Mouse (Mus musculus): ENCODE measurements at regions not wholly inside any gene's neighbourhood (a gene's known extent, or its start where the extent isn't known, plus 50 kb on each side); places are given as distances from the start of the nearest gene placed in this dataset.
"Not testable (repeated sequence)": the region's sequence is repeated elsewhere in the genome, so short reads cannot be mapped to it uniquely, and the experiment has no call there.

DNA sequence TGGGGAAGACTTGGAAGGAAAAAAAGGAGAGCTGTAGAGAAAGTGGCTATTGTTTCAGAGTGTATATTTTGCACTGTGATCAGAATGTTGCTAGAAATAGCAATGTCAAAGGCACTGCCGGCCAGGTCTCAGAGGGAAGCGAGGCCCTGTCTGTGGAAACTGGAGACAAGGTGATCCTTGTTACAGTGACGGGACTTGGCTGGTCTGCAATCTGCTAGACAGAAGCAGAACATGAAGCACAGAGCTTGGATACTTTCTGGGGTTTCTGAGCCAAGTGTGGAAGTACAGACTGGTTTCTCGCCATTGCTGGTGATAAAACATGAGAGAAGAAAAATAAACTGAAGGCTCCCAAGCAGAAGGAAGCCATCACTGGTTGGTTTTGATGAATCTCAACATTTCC lies 198.3 kb upstream of the Slc7a14 start:
- H3K9ac ChIP-seq: no peak overlapping the region
- no peaks in the 10 kb centered on the region for H3K27me3 ChIP-seq (replicated peaks)
- no peaks in the 10 kb centered on the region for H3K36me3 ChIP-seq
- H3K4me1 ChIP-seq: no peaks in the 10 kb centered on the region
- no peak overlapping the region for H3K27ac ChIP-seq
- ATAC-seq: no peak
- no peaks in the 10 kb centered on the region for H3K9me3 ChIP-seq (replicated peaks)
- H3K4me3 ChIP-seq: no peak overlapping the region
- 60% methylated on average over 4 of the region's 4 CpGs for WGBS (ENCODE audit: insufficient replicate concordance)
- H3K4me2 ChIP-seq: no peak overlapping the region

GRCm38 (mm10) chr3:31499201-31499968 lies 189.2 kb upstream of the Slc7a14 start:
- H3K9ac ChIP-seq: no peak overlapping the region
- no peak overlapping the region for H3K27ac ChIP-seq
- H3K36me3 ChIP-seq: no peaks in the 10 kb centered on the region
- no peak overlapping the region for H3K4me3 ChIP-seq
- no peak for ATAC-seq
- H3K4me2 ChIP-seq: no peak overlapping the region
- WGBS (ENCODE audit: insufficient replicate concordance): 62% methylated on average over 10 of the region's 10 CpGs
- H3K4me1 ChIP-seq: no peaks in the 10 kb centered on the region
- H3K9me3 ChIP-seq (replicated peaks): 0 out of 2 replicates have a peak, but pooled peaks cover 14% of the 10 kb centered on the region
- H3K27me3 ChIP-seq (replicated peaks): no peaks in the 10 kb centered on the region

GRCm38 (mm10) chr3:31495287-31495686 lies 185.1 kb upstream of the Slc7a14 start:
- Histone ChIP-seq H3K9me3 (replicated peaks) (0 out of 2 replicates have a peak, but pooled peaks cover 14% of the 10 kb centered on the region), H3K27me3 (replicated peaks) (no peaks in the 10 kb centered on the region), H3K4me1 (no peaks in the 10 kb centered on the region), H3K27ac (no peak overlapping the region), H3K9ac (no peak overlapping the region), H3K36me3 (no peaks in the 10 kb centered on the region), H3K4me2 (no peak overlapping the region), H3K4me3 (no peak overlapping the region)
- no peak for ATAC-seq
- 88% methylated on average over 1 of the region's 1 CpGs for WGBS (ENCODE audit: insufficient replicate concordance)

DNA sequence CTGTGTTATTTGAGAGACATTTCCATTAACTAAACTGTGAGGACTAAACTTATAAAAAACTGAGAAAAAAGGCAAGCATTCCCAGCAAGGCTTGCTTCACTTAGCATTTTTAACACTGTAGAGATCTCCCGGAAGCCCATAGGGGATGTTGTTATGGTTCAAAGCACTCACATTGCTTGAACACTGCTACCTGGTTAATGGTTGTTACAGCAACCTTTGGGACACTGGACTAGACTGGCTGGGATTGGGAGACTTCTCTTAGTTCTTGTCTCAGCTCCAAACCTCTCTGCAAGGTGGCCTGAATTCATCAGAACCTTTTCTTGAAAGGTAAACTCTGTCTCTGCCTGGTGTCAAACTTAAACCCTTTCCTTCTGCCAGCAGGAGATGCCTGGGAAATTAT lies 184.5 kb upstream of the Slc7a14 start:
- no peak overlapping the region for H3K27ac ChIP-seq
- 0 out of 2 replicates have a peak, but pooled peaks cover 14% of the 10 kb centered on the region for H3K9me3 ChIP-seq (replicated peaks)
- H3K4me3 ChIP-seq: no peak overlapping the region
- no peaks in the 10 kb centered on the region for H3K4me1 ChIP-seq
- no peak overlapping the region for H3K9ac ChIP-seq
- no peak overlapping the region for H3K4me2 ChIP-seq
- no peak for ATAC-seq
- H3K36me3 ChIP-seq: no peaks in the 10 kb centered on the region
- WGBS (ENCODE audit: insufficient replicate concordance): 72% methylated on average over 1 of the region's 1 CpGs
- H3K27me3 ChIP-seq (replicated peaks): no peaks in the 10 kb centered on the region

GRCm38 (mm10) chr3:31491736-31492135 lies 181.6 kb upstream of the Slc7a14 start:
- 70% methylated on average over 1 of the region's 1 CpGs for WGBS (ENCODE audit: insufficient replicate concordance)
- H3K27ac ChIP-seq: not testable (repeated sequence)

GRCm38 (mm10) chr3:31487596-31487995 lies 177.4 kb upstream of the Slc7a14 start:
- WGBS (ENCODE audit: insufficient replicate concordance): 63% methylated on average over 6 of the region's 6 CpGs
- Histone ChIP-seq H3K27me3 (replicated peaks) (no peaks in the 10 kb centered on the region), H3K9me3 (replicated peaks) (no peaks in the 10 kb centered on the region), H3K9ac (no peak overlapping the region), H3K4me1 (no peaks in the 10 kb centered on the region), H3K4me3 (no peak overlapping the region), H3K36me3 (no peaks in the 10 kb centered on the region), H3K27ac (no peak overlapping the region), H3K4me2 (no peak overlapping the region)
- no peak for ATAC-seq

More at GRCm38 (mm10) chr3:31491736-31492135, 181.6 kb upstream of the Slc7a14 start:
- H3K36me3 ChIP-seq; ATAC-seq; H3K4me1 ChIP-seq; H3K4me3 ChIP-seq; H3K9ac ChIP-seq; H3K27me3 ChIP-seq (replicated peaks); H3K4me2 ChIP-seq: not testable (repeated sequence)
- 0 out of 2 replicates have a peak, but pooled peaks cover 14% of the 10 kb centered on the region for H3K9me3 ChIP-seq (replicated peaks)

DNA sequence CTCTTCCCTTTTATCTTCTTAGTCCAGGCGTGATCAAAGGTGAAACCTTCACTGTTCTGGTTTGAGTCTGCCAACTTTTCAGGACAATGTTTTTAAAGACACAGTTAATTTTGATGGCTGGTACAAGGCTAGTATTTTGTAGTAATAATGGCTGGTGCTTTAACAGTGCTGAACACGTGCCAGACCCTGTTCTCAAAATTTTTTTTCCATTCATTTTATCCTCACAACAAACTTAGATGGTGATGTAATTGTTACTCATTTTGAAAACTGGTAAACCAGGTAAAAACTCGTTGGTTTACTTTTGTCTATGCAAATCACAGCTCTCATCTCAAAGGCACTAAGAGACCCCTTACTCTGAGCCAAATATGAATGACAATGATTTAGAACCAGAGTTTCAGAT lies 171.8 kb upstream of the Slc7a14 start:
- Histone ChIP-seq H3K27me3 (replicated peaks) (no peaks in the 10 kb centered on the region), H3K27ac (no peak overlapping the region), H3K4me3 (no peak overlapping the region), H3K4me1 (no peaks in the 10 kb centered on the region), H3K36me3 (no peaks in the 10 kb centered on the region), H3K9ac (no peak overlapping the region), H3K9me3 (replicated peaks) (no peaks in the 10 kb centered on the region), H3K4me2 (no peak overlapping the region)
- WGBS (ENCODE audit: insufficient replicate concordance): 43% methylated on average over 3 of the region's 3 CpGs
- ATAC-seq: no peak

DNA sequence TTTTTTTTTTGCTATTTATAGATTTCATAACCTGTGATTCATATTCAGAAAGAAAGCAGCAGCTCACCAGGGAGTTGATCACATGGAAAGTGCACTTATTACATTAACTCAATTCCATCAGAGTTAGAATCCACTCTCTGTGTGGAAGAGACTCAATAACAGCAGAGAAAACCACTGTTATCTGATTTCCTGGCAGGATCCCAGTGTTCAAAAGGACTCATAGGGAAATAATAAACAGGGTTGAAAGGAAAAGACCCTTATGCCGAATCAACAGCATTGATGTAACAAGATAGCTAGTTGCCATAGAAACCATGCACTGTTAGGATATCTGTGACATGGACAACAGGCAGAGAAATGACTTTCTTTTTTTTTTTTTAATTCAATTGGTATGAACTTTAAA lies 157.7 kb upstream of the Slc7a14 start:
- Histone ChIP-seq H3K36me3 (no peaks in the 10 kb centered on the region), H3K27ac (no peak overlapping the region), H3K27me3 (replicated peaks) (no peaks in the 10 kb centered on the region), H3K9ac (no peak overlapping the region), H3K9me3 (replicated peaks) (no peaks in the 10 kb centered on the region), H3K4me1 (no peaks in the 10 kb centered on the region), H3K4me2 (no peak overlapping the region), H3K4me3 (no peak overlapping the region)
- WGBS (ENCODE audit: insufficient replicate concordance): 55% methylated on average over 1 of the region's 1 CpGs
- no peak for ATAC-seq

- 62% methylated on average over 4 of the region's 4 CpGs for WGBS (ENCODE audit: insufficient replicate concordance)
- Histone ChIP-seq H3K27ac (no peak overlapping the region), H3K4me2 (no peak overlapping the region), H3K27me3 (replicated peaks) (no peaks in the 10 kb centered on the region), H3K9ac (no peak overlapping the region), H3K4me1 (no peaks in the 10 kb centered on the region), H3K36me3 (no peaks in the 10 kb centered on the region), H3K9me3 (replicated peaks) (no peaks in the 10 kb centered on the region), H3K4me3 (no peak overlapping the region)
- ATAC-seq: no peak
Measured at GRCm38 (mm10) chr3:31464260-31464659, 154.1 kb upstream of the Slc7a14 start.

DNA sequence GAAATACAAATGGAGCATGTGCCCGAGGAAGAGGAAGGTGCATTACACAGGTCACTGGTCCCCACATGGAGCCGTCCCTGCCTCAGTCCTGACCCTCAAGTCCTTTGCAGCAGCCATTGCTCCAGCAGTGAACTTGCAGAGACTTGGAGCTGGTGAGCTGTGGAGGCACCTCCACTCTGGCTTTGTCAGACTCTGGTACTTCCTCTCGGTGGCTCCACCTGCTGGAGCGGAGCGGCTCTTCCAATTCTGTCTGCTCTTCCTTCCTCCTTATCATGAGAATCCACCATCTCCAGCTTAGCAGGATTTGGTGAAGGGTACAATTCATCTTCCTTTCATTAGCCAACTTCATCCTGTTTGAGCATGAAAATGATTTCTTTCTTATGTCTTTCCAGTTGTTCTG lies 149.3 kb upstream of the Slc7a14 start:
- no peak overlapping the region for H3K27ac ChIP-seq
- H3K4me2 ChIP-seq: no peak overlapping the region
- WGBS (ENCODE audit: insufficient replicate concordance): 43% methylated on average over 5 of the region's 5 CpGs
- H3K9me3 ChIP-seq (replicated peaks): no peaks in the 10 kb centered on the region
- H3K4me3 ChIP-seq: no peak overlapping the region
- no peaks in the 10 kb centered on the region for H3K27me3 ChIP-seq (replicated peaks)
- H3K36me3 ChIP-seq: no peaks in the 10 kb centered on the region
- H3K4me1 ChIP-seq: no peaks in the 10 kb centered on the region
- H3K9ac ChIP-seq: no peak overlapping the region
- no peak for ATAC-seq

DNA sequence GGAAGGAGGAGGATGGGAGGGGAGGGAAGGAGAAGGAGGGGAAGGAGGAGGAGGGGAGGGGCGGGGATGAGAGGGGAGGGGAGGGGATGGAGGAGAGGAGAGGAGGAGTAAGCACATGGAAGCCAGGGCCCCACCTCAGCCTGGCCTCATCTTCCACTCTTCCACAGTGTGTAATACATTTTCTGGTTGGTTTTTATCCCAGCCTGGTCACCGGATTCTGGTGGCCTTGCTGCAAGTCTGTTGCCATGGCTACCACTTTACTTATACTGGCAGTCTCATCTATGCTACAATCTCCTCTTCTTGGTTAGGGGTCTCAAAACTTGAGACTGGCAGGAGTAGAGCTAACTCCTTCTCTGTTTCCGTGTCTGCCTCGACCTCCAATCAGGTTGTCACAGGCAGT lies 147.8 kb upstream of the Slc7a14 start:
- Histone ChIP-seq H3K27ac (no peak overlapping the region), H3K36me3 (no peaks in the 10 kb centered on the region), H3K4me2 (no peak overlapping the region), H3K4me3 (no peak overlapping the region), H3K9ac (no peak overlapping the region), H3K27me3 (replicated peaks) (no peaks in the 10 kb centered on the region), H3K4me1 (no peaks in the 10 kb centered on the region), H3K9me3 (replicated peaks) (no peaks in the 10 kb centered on the region)
- 71% methylated on average over 3 of the region's 4 CpGs for WGBS (ENCODE audit: insufficient replicate concordance)
- ATAC-seq: no peak

DNA sequence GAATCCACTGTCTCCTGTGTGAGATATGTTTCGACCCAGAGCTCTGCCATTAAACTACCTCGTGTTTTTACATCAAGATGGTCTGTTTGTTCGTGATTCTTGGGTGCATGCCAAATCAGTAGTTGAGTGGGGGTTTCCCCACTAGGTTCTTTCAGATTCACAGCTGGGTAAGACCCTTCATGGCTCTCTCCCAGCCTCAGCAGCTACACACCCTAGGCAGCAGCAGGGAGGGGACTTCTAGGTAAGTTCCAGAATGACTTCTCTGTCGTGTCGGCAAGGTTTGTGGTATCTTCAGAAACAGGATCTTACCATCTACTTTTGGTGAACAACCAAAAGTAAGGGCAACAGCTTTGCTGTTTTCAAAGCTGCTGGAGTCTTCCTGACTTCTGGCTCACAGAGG lies 144.9 kb upstream of the Slc7a14 start:
- WGBS (ENCODE audit: insufficient replicate concordance): 67% methylated on average over 5 of the region's 5 CpGs

DNA sequence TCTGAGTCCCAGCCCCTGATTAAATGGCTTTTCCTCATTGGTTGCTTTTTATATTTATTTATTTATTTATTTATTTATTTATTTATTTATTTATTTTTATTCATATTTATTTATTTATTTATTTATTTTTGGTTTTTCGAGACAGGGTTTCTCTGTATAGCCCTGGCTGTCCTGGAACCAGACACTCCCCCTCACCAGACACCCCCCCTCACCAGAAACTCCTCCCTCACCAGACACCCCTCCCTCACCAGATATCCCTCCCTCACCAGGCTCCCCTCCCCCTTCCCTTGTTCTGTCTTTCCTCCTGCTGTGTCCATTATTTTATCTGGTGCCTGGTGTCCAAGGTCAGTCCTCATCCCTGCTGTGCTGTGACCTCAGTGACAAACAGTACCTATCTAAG lies 134.7 kb upstream of the Slc7a14 start:
- Histone ChIP-seq H3K4me2 (no peak overlapping the region), H3K27ac (no peak overlapping the region), H3K36me3 (no peaks in the 10 kb centered on the region), H3K9me3 (replicated peaks) (0 out of 2 replicates have a peak, but pooled peaks cover 4% of the 10 kb centered on the region), H3K4me1 (peaks cover 23% of the 10 kb centered on the region), H3K9ac (no peak overlapping the region), H3K27me3 (replicated peaks) (no peaks in the 10 kb centered on the region), H3K4me3 (no peak overlapping the region)
- no peak for ATAC-seq
- WGBS (ENCODE audit: insufficient replicate concordance): 59% methylated on average over 1 of the region's 1 CpGs

More for the DNA sequence above, 144.9 kb upstream of the Slc7a14 start:
- H3K36me3 ChIP-seq: no peaks in the 10 kb centered on the region
- no peaks in the 10 kb centered on the region for H3K27me3 ChIP-seq (replicated peaks)
- H3K9ac ChIP-seq: no peak overlapping the region
- H3K27ac ChIP-seq: no peak overlapping the region
- H3K4me2 ChIP-seq: no peak overlapping the region
- ATAC-seq: no peak
- H3K9me3 ChIP-seq (replicated peaks): no peaks in the 10 kb centered on the region
- peaks cover 7% of the 10 kb centered on the region; the same call in 1 of the 2 replicates for H3K4me1 ChIP-seq
- no peak overlapping the region for H3K4me3 ChIP-seq

Data from liver, embryonic 12.5 days (tissue).